Mouse (Mus musculus) hematopoietic stem cell, adult 5-6 weeks (primary cell): ENCODE measurements around the gene Tle3. TPM values are rescaled to one million over a fixed set of nuclear protein-coding genes. Genes with fewer than 3 reads are reported as not detected.
A peak's percentile ranks its signal among the peaks of the same experiment; 100 is the strongest.

Source experiments
- ATAC-seq, 2 experiments: fragments of 125-278 bp in 1 of 2; replicated peaks in 1 of 2; 2 replicates each; pipeline ENCODE4 v1.8.0; 2016 to 2017; ENCODE audit warnings: inconsistent platforms in 2 of 2, mild to moderate bottlenecking in 2 of 2, moderate number of reproducible peaks in 2 of 2, low read depth in 1 of 2, moderate TSS enrichment in 1 of 2; ENCODE audit not compliant: low FRiP score in 2 of 2, poor library complexity in 2 of 2, severe bottlenecking in 2 of 2, insufficient read depth in 1 of 2, low TSS enrichment in 1 of 2
- total RNA-seq: library from RNA; stranded (forward); fragments of 172-1452, 232-1000 nt; gene quantifications from 2 replicates; pipeline ENCODE4 v1.2.3, GENCODE M21; 2017

The Tle3 gene
- total RNA-seq, 1 experiment from 2014 or later, result 105 TPM

GRCm38 (mm10) chr9:61372510-61372975, 377 bp downstream of the Tle3 start:
- peak in 1 of 2 experiments; percentile 9; a peak in 1 of 4 replicates for ATAC-seq

DNA sequence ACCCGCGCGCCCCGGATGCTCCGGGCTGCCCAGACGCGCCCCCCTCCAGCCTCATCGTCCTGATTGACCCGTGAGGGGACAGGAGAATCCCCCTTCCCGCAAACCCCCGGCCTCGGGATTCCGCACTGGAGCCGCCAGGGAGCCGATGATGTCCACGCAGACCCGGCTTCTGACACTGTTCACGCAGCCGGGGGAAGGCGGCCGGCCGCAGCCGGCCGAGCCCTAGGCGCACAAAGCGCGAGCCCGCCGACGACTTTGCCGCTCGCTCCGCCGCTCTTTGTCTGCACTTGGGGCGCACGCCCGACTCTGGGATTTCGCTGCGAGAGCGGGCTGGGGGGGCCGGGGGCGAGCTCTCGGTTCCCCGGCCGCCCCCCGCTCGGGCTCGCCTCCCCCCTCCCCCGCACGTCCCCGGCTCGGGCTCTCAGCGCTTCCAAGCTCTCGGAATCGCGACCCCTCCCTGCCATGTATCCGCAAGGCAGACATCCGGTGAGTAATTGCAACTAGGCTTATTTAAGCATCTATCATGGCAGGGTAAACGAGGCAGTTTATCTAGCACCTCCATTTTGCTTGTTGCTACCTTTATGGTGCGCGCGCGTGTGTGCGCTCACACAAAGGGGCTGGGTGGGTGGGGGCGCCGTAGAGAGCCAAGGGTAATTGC, 939 bp downstream of the Tle3 start:
- no peak for ATAC-seq

GRCm38 (mm10) chr9:61373634-61373941, 1.4 kb downstream of the Tle3 start:
- ATAC-seq, result no peak

DNA sequence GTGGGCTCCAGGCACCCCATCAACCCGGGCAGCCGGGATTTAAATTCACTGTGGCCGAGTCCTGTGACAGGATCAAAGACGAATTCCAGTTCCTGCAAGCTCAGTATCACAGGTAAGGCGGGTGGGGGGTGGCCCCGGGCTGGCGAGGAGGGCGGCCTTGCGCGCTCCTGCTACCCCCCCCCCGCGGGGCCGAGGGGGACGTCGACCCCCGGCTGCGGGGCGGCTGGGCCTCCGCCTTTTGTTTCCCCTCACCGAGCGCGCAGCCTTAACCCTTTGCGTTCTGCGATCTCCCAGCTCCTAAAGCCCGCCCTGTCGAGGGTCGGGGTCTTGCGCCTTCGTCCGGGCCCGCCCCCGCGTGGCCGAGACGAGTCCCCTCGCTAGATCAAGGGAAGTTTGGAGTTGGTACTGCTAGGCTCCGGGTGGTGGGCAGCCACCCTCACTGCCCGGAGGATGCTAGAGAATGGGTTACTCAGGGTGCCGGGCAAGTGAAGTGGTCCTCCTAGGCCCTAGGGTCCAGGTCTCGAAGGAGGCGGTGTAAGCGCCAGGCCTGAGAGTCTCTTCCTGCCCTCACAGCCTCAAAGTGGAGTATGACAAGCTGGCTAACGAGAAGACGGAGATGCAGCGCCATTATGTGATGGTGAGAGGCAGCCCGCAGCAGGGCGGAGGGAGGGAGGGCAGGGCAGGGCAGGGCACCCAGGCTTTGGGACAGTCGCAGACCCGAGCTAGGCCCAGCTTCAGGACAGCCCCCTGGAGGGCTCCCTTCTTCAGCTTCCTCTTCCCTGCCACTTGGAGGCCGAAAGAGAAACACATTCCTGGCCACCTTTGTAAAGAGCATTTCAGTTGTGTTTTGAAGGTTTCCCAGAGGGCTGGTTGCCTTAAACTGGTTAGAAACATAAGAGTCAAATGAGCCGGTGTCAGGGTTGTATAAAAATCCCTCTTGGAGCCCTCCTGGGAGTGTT, 2.1 kb downstream of the Tle3 start:
- no peak for ATAC-seq

GRCm38 (mm10) chr9:61375002-61375401, 2.8 kb downstream of the Tle3 start:
- ATAC-seq, result no peak

- no peak for ATAC-seq
Measured at GRCm38 (mm10) chr9:61375802-61376561, 3.8 kb downstream of the Tle3 start.

- ATAC-seq, result no peak
Measured at GRCm38 (mm10) chr9:61376650-61377049, 4.5 kb downstream of the Tle3 start.

DNA sequence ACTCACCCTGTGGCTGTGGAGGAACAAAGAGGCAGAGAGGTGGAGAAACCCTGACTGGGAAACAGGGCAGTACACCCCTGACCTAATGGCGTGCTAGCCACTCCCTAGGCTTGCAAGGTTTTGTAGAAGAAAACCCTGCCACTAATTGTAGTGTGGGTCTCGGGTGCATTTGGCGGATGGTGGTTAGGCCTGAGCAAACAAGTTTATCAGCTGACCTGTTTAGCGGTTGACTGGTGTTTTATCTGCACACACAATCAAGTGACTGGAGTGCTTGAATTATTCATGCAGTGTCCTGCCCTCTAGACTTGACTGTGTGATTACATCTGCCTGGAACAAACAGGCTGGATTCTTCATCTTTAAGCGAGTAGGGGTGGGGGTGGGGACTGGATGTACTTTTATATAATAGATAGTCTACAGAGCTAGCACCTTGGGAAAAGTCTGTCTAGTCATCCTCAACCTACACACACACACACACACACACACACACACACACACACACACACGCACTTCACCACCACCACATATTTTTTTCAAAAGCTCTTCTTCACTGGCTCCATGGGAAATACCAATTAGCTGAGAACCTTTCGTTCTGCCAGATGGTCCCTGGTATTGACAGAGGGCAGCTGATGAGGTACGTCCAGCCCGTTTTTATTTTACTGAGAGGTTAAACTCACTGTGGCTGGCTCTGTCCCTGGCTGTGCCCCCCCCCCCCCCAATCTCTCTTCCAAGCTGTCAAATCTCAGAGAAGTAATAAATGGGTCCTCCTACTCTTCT, 5.7 kb downstream of the Tle3 start:
- ATAC-seq, result peak; percentile 39 to 57

DNA sequence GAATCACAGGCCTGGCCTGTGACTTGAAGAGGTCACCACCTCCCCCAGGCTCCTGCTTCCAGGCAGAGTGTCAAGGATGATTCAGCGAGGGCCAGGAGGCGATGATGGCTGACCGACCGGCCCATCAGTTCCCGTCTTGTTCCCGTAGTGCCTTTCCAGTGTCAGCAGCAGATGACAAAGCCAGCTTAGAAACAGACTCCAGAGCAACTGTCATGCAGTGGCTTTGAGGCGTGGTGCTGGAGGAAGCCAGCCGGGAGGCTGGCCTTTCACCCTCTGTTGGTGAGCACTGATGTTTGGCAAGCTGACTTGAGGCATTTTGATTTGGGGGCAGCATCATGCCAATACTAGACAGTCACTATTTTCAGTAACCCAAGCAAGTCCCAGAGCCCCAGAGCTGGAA, 6.3 kb downstream of the Tle3 start:
- ATAC-seq, result no peak

DNA sequence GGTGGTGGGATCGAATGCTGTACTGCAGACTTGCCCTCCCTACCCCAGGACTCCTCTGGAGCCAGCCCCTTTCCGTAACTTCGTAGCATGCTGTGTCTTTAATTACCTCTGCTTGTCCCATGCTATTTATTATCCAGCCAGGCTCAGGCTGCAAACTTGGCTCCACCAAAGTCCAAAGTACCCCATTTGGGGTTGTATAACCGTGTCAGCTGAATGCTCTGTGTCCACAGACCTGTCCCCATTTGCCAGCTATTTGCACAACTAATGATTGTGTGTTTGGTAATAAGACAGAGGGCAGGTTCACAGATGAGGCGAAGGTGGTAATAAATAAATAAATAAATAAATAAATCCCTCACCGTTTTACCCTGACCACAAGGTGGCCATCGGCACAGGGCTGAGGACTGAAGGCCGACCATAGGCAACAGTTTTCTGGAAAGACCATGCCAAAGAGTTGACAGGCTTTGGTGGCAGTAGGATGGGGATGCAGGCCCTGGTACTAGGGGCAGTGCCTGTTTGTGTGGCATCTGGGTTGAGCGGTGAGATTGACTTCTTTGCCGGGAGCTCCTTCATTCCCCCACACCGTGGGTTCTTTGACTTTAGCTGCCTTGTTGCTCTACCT, 7.0 kb downstream of the Tle3 start:
- no peak for ATAC-seq

DNA sequence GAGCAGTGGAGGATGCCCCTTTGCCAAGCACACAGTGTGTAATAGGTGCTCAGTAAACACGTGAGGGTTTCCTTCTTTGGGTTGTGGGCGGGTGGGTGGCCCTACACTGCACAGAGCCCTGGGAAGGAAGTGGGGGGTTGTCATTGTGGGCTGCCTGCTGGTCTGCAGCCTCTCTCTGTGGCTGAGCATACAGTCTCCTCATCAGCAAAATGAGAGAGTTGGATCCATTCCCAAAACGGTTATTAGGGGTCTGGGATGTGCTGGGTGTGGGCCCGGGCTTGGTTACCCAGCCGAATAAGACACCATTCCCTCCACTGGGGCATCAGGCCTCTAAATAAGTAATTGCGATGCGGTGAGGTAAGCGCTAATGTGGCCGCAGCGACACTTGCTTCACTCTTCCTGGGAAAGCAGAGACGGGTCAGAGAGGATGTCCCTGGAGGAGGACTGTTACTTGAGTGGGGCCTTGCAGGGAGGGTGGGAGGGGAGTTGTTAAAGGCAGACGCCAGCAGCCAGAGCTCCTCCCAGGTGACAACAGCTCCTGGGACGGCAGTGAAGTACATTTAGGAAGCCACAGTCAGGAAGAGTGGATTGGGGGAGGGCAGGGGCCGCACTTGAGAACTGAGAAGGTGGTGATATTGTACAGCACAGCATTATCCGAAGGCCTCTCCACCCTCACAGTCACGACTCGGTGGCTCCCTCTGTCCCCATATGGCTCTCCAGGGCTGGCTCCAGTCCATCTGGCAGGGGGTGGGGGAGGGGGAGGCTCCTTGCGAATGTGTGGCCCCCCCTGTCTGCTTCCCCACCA, 8.3 kb downstream of the Tle3 start:
- ATAC-seq, result peak; percentile 54 to 57

DNA sequence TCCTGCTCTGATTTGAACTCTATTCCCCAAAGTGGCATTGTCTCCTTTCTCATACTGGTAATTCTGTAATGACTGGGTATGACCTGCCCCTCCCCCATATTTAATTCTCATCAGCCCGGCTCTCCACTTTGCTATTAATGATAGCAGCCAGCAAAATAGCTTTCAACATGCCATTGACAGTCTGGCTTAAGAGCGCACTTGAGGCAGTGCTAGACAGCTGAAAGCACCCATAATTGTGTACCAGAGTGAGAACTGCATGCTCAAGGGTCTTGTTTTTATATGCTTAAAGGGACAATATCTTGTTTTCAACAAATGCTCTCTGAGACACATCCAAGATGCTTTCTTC, 8.9 kb downstream of the Tle3 start:
- ATAC-seq, result no peak

DNA sequence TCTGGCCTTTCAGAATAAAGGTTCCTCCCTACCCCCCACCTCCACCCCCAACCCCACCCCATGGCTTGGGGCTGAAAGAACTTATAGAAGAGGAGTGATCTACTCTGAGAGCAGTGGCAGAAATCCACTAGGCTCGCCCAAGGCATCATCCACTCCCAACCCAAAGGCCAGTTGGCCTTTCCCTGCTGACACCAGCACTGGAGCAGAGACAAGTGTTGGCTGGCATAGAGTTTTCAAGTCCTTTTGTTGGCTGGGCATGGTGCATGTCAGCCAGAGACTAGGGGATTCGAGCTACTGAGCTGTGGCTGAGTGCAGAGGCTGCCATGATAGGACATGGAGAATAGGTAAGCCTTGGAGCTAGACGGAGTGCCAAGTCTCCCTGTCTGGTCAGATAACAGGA, 9.3 kb downstream of the Tle3 start:
- ATAC-seq, result no peak

- no peak for ATAC-seq
Measured at GRCm38 (mm10) chr9:61382595-61383186, 10.5 kb downstream of the Tle3 start.

GRCm38 (mm10) chr9:61384101-61384500, 11.9 kb downstream of the Tle3 start:
- no peak for ATAC-seq
